Mouse (Mus musculus): ENCODE data around the gene Atp12a. TPM values are rescaled to one million over a fixed set of nuclear protein-coding genes. Genes with fewer than 3 reads are reported as not detected.

Atp12a gene
- not detected in 2 replicates for polyA plus RNA-seq (2016; fragmentation: Nextera tagmentation; extraction: Ambion mirVana)

- Histone ChIP-seq H3K27ac (no peak within 1 kb of the TSS), H3K4me1 (replicated peaks) (peaks cover 9% of the 10 kb centered on the region), H3K9me3 (no peaks in the 10 kb centered on the region), H3K4me2 (peak within 1 kb of the TSS; percentile 83), H3K4me3 (replicated peaks) (peak within 1 kb of the TSS; percentile 46), H3K27me3 (peaks cover 65% of the 10 kb centered on the region), H3K36me3 (no peaks in the 10 kb centered on the region), H3K9ac (replicated peaks) (peak within 1 kb of the TSS; percentile 44; the same call in 1 of the 2 replicates)
- ATAC-seq (ENCODE audit: insufficient number of reproducible peaks, insufficient read depth, low FRiP score, low TSS enrichment, low read depth), result peak; percentile 15; the same call in 1 of the 2 replicates
- 1% methylated on average over 48 of the region's 48 CpGs for WGBS
Measured at GRCm38 (mm10) chr14:56364711-56365237, at the start of gene Atp12a. Gene Atp12a (plus strand): TSS chr14:56365068.

DNA sequence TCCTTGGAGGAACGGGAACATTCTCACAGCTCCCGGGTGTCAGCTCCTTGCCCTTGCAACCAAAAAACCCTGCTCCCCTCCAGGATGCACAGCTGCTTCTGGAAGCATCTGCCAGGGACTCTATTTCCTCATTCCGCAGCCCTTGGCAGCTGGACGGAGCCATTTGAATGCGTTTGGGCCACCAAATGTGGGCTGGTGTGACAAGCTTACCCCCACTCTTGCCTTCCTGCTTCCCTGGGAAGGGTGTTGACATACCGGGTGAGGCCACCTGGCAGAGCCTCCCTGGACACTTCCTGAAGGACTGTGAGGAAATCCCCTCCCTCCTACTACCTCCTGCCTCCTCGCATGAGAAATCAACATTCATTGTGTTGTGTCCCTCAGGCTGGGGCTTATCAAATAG lies 49.3 kb upstream of the Atp12a start:
- WGBS, result 64% methylated on average over 7 of the region's 7 CpGs

DNA sequence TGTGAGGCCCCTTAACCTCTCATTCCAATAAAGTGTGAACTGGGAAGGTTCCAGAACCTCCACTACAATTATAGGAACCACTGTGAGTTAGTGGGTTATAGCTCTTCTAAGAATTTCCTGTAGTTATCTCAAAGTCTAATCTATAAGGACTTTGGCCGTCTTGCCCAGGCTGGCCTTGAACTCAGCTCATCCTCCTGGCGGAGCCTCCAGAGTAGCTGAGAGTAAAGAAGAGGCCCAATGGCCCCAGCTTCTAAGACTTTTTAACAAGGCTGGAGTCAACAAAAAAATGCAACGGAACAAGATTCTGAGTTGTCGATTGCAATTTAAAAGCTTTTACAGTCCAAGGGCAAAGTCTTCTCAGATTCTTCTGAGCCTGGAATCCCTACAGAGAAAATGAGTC lies 48.5 kb upstream of the Atp12a start:
- no peak for ATAC-seq (ENCODE audit: insufficient number of reproducible peaks, insufficient read depth, low FRiP score, low TSS enrichment, low read depth)

More for the DNA sequence above, 49.3 kb upstream of the Atp12a start:
- Histone ChIP-seq H3K4me1 (replicated peaks) (no peaks in the 10 kb centered on the region), H3K4me3 (replicated peaks) (no peak overlapping the region), H3K36me3 (no peaks in the 10 kb centered on the region), H3K27me3 (no peaks in the 10 kb centered on the region), H3K4me2 (no peak overlapping the region), H3K27ac (no peak overlapping the region), H3K9ac (replicated peaks) (no peak overlapping the region), H3K9me3 (no peaks in the 10 kb centered on the region)
- ATAC-seq (ENCODE audit: insufficient number of reproducible peaks, insufficient read depth, low FRiP score, low TSS enrichment, low read depth), result no peak

DNA sequence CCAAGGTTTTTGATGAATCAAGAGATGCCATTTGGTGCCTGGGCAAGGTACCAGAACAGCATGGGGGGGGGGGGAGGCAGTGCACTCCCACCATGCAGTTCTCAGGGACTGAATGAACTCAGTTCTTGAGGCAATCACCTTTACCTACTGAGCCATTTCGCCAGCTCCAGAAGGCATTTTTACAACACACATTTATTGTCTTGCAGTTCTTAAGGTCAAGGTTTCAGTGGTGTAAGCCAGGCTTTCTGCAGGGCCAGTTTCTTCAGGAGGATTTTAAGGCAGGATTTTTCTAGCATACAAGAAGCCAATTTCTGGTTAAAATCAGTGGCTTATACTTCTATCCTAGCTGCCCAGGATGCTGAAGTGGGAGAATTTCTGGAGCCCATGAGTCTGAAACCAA lies 41.9 kb upstream of the Atp12a start:
- Histone ChIP-seq H3K9me3 (no peaks in the 10 kb centered on the region), H3K27me3 (no peaks in the 10 kb centered on the region), H3K4me1 (replicated peaks) (no peaks in the 10 kb centered on the region), H3K27ac (no peak overlapping the region), H3K36me3 (no peaks in the 10 kb centered on the region), H3K4me2 (no peak overlapping the region), H3K4me3 (replicated peaks) (no peak overlapping the region), H3K9ac (replicated peaks) (no peak overlapping the region)
- ATAC-seq (ENCODE audit: insufficient number of reproducible peaks, insufficient read depth, low FRiP score, low TSS enrichment, low read depth), result no peak
- WGBS, result 40% methylated on average over 1 of the region's 1 CpGs

More for the DNA sequence above, 48.5 kb upstream of the Atp12a start:
- no peak overlapping the region for H3K4me2 ChIP-seq
- no peaks in the 10 kb centered on the region for H3K9me3 ChIP-seq
- H3K36me3 ChIP-seq, result no peaks in the 10 kb centered on the region
- no peak overlapping the region for H3K4me3 ChIP-seq (replicated peaks)
- no peaks in the 10 kb centered on the region for H3K27me3 ChIP-seq
- no peak overlapping the region for H3K9ac ChIP-seq (replicated peaks)
- 86% methylated on average over 4 of the region's 4 CpGs for WGBS
- no peak overlapping the region for H3K27ac ChIP-seq
- no peaks in the 10 kb centered on the region for H3K4me1 ChIP-seq (replicated peaks)

DNA sequence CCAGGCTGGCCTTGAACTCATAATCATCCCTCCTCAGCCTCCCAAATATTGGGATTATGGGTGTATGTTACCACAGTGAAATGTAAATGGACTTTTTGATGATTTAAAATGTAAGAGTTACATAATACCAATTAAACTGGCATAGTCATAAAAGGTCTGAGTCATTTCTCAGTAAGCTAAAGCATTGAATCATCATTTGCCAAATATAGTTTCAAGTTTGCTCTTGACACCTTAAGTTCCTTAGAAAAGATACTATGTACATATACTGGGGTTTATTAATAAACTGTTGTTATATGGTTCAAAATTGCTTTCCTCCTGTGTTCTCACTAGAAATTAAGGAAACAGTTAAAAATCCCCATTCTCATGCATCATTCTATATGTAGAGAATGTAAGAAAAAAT lies 39.8 kb upstream of the Atp12a start:
- Histone ChIP-seq H3K36me3 (no peaks in the 10 kb centered on the region), H3K9ac (replicated peaks) (no peak overlapping the region), H3K4me1 (replicated peaks) (no peaks in the 10 kb centered on the region), H3K4me3 (replicated peaks) (no peak overlapping the region), H3K9me3 (no peaks in the 10 kb centered on the region), H3K27ac (no peak overlapping the region), H3K4me2 (no peak overlapping the region), H3K27me3 (no peaks in the 10 kb centered on the region)
- ATAC-seq (ENCODE audit: insufficient number of reproducible peaks, insufficient read depth, low FRiP score, low TSS enrichment, low read depth), result no peak

DNA sequence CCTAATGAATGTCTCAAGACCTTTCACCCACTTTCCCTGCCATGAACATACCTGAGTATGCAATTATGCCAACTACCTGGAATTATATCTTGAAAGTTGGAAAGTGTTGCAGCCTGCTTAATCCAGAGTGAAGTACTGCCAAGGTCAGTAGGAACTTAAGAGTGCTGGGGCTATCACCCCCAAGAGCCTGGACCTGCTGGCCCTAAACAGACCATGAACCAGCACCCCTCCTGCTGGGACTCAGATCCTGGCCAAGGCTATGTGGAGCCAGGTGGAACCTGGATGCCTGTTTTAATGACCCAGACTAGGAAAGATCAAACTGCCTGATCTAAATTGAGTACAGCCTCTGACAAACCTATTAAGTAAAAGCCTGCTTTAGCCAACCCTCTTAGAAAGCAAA lies 31.2 kb upstream of the Atp12a start:
- H3K4me1 ChIP-seq (replicated peaks), result no peaks in the 10 kb centered on the region
- H3K4me2 ChIP-seq, result no peak overlapping the region
- no peak for ATAC-seq (ENCODE audit: insufficient number of reproducible peaks, insufficient read depth, low FRiP score, low TSS enrichment, low read depth)

GRCm38 (mm10) chr14:56334437-56334836 lies 30.4 kb upstream of the Atp12a start:
- H3K4me2 ChIP-seq, result no peak overlapping the region
- ATAC-seq (ENCODE audit: insufficient number of reproducible peaks, insufficient read depth, low FRiP score, low TSS enrichment, low read depth), result no peak
- 90% methylated on average over 5 of the region's 5 CpGs for WGBS

More for the DNA sequence above, 31.2 kb upstream of the Atp12a start:
- Histone ChIP-seq H3K27me3 (no peaks in the 10 kb centered on the region), H3K4me3 (replicated peaks) (no peak overlapping the region), H3K9ac (replicated peaks) (no peak overlapping the region), H3K9me3 (no peaks in the 10 kb centered on the region), H3K27ac (no peak overlapping the region), H3K36me3 (no peaks in the 10 kb centered on the region)

GRCm38 (mm10) chr14:56336032-56336431 lies 28.8 kb upstream of the Atp12a start:
- Histone ChIP-seq H3K9ac (replicated peaks) (no peak overlapping the region), H3K27ac (no peak overlapping the region), H3K4me1 (replicated peaks) (no peaks in the 10 kb centered on the region), H3K27me3 (no peaks in the 10 kb centered on the region), H3K4me2 (no peak overlapping the region), H3K36me3 (no peaks in the 10 kb centered on the region), H3K9me3 (no peaks in the 10 kb centered on the region), H3K4me3 (replicated peaks) (no peak overlapping the region)
- no peak for ATAC-seq (ENCODE audit: insufficient number of reproducible peaks, insufficient read depth, low FRiP score, low TSS enrichment, low read depth)
- 90% methylated on average over 10 of the region's 10 CpGs for WGBS

More at GRCm38 (mm10) chr14:56334437-56334836, 30.4 kb upstream of the Atp12a start:
- H3K9me3 ChIP-seq, result no peaks in the 10 kb centered on the region
- H3K9ac ChIP-seq (replicated peaks), result no peak overlapping the region
- no peaks in the 10 kb centered on the region for H3K27me3 ChIP-seq
- no peaks in the 10 kb centered on the region for H3K4me1 ChIP-seq (replicated peaks)
- no peak overlapping the region for H3K4me3 ChIP-seq (replicated peaks)
- H3K27ac ChIP-seq, result no peak overlapping the region
- no peaks in the 10 kb centered on the region for H3K36me3 ChIP-seq

DNA sequence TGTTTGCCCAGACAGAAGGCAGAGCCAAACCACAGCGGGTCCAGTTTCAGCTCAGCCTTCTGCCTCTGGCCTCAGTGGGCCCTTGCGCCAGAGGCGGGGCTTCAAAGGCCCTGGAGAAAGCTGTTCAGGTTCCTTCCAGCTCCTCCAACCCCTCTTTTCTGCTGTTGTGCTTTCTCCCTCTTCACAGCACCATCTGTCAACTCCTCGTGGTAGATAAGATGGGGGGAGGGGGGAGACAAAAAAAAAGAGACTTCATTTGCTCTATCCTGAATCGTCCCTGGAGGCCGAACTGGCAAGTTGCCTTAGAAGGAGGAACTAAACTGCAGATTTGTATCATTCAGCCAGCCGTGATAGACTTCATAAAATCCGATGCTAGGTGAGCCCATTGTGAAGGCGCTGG lies 27.8 kb upstream of the Atp12a start:
- ATAC-seq (ENCODE audit: insufficient number of reproducible peaks, insufficient read depth, low FRiP score, low TSS enrichment, low read depth), result no peak
- Histone ChIP-seq H3K4me3 (replicated peaks) (no peak overlapping the region), H3K9me3 (no peaks in the 10 kb centered on the region), H3K4me2 (no peak overlapping the region), H3K9ac (replicated peaks) (no peak overlapping the region), H3K4me1 (replicated peaks) (no peaks in the 10 kb centered on the region), H3K36me3 (no peaks in the 10 kb centered on the region), H3K27ac (no peak overlapping the region), H3K27me3 (no peaks in the 10 kb centered on the region)
- WGBS, result 61% methylated on average over 9 of the region's 9 CpGs

- Histone ChIP-seq H3K4me3 (replicated peaks) (no peak overlapping the region), H3K27ac (no peak overlapping the region), H3K9ac (replicated peaks) (no peak overlapping the region), H3K4me1 (replicated peaks) (no peaks in the 10 kb centered on the region), H3K36me3 (no peaks in the 10 kb centered on the region), H3K27me3 (no peaks in the 10 kb centered on the region), H3K9me3 (no peaks in the 10 kb centered on the region), H3K4me2 (no peak overlapping the region)
- WGBS, result 95% methylated on average over 2 of the region's 2 CpGs
- no peak for ATAC-seq (ENCODE audit: insufficient number of reproducible peaks, insufficient read depth, low FRiP score, low TSS enrichment, low read depth)
Measured at GRCm38 (mm10) chr14:56337696-56338095, 27.2 kb upstream of the Atp12a start.

GRCm38 (mm10) chr14:56338882-56339442 lies 25.9 kb upstream of the Atp12a start:
- no peaks in the 10 kb centered on the region for H3K27me3 ChIP-seq
- ATAC-seq (ENCODE audit: insufficient number of reproducible peaks, insufficient read depth, low FRiP score, low TSS enrichment, low read depth), result no peak
- H3K4me2 ChIP-seq, result no peak overlapping the region
- H3K9ac ChIP-seq (replicated peaks), result no peak overlapping the region
- H3K4me3 ChIP-seq (replicated peaks), result no peak overlapping the region
- H3K4me1 ChIP-seq (replicated peaks), result no peaks in the 10 kb centered on the region
- no peaks in the 10 kb centered on the region for H3K36me3 ChIP-seq
- H3K27ac ChIP-seq, result no peak overlapping the region
- WGBS, result 74% methylated on average over 7 of the region's 7 CpGs
- H3K9me3 ChIP-seq, result no peaks in the 10 kb centered on the region

DNA sequence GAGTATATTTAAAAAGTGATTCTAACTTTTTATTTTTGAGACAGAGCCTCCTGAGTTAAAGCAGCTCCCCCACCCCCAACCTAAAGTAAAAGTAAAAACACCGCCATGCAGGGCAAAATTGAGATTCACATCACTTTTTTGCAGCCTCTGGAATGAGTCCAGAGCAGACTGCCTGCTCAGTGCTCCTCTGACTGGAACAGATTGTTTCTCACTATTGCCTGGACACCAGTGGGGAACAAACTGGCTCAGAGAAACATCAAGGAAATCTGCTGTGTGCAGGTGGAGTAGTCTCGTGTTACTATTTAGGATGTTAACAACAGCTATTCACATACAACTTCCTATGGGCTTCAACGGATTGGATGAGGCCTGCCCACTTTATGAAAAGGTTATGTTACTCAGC lies 16.2 kb upstream of the Atp12a start:
- Histone ChIP-seq H3K9ac (replicated peaks) (no peak overlapping the region), H3K4me3 (replicated peaks) (no peak overlapping the region), H3K36me3 (no peaks in the 10 kb centered on the region), H3K27me3 (no peaks in the 10 kb centered on the region), H3K4me2 (no peak overlapping the region), H3K4me1 (replicated peaks) (no peaks in the 10 kb centered on the region), H3K9me3 (no peaks in the 10 kb centered on the region), H3K27ac (no peak overlapping the region)
- 63% methylated on average over 3 of the region's 3 CpGs for WGBS
- ATAC-seq (ENCODE audit: insufficient number of reproducible peaks, insufficient read depth, low FRiP score, low TSS enrichment, low read depth), result no peak
